Mouse (Mus musculus) forebrain, embryonic 13.5 days (tissue): ENCODE data around the gene Sec24b. TPM values are rescaled to one million over a fixed set of nuclear protein-coding genes. Genes with fewer than 3 reads are reported as not detected.

Experiments
- ATAC-seq: fragments of 200-750 bp; cut with Nextera tagmentation; 2 replicates; pipeline ENCODE4 v1.8.0; 2017
- H3K27ac ChIP-seq: fragments of 300-500 bp; sonication (generic); 2 replicates; pipeline ENCODE4 v1.5.1; 2015; ENCODE audit warnings: inconsistent platforms, mild to moderate bottlenecking, moderate library complexity
- H3K27me3 ChIP-seq: fragments of 300-500 bp; sonication (generic); 2 replicates; pipeline ENCODE4 v1.6.1; 2015; ENCODE audit warnings: mild to moderate bottlenecking, inconsistent platforms
- H3K36me3 ChIP-seq: fragments of 300-500 bp; sonication (generic); 2 replicates; pipeline ENCODE4 v1.6.1; 2015; ENCODE audit warnings: mild to moderate bottlenecking, inconsistent platforms; ENCODE audit not compliant: poor library complexity, severe bottlenecking
- H3K4me1 ChIP-seq: fragments of 300-500 bp; sonication (generic); 2 replicates; pipeline ENCODE4 v1.6.1; 2015; ENCODE audit warnings: inconsistent platforms
- H3K4me2 ChIP-seq: fragments of 300-500 bp; sonication (generic); 2 replicates; pipeline ENCODE4 v1.6.1; 2015; ENCODE audit warnings: inconsistent platforms, mild to moderate bottlenecking, moderate library complexity
- H3K4me3 ChIP-seq: fragments of 300-500 bp; sonication (generic); 2 replicates; pipeline ENCODE4 v1.5.1; 2015; ENCODE audit warnings: mild to moderate bottlenecking, inconsistent platforms
- H3K9ac ChIP-seq: fragments of 300-500 bp; sonication (generic); 2 replicates; pipeline ENCODE4 v1.6.1; 2015; ENCODE audit warnings: mild to moderate bottlenecking, inconsistent platforms
- H3K9me3 ChIP-seq: fragments of 300-500 bp; sonication (generic); replicated peaks from 2 replicates; pipeline ENCODE4 v1.6.1; 2016; ENCODE audit warnings: inconsistent platforms
- WGBS: fragments of 180-500 bp; shearing (Covaris S2); methylation state at CpG from one replicate; pipeline ENCODE4 v1.1.7; 2015; 5-methylcytosine and 5-hydroxymethylcytosine counted together
- polyA plus RNA-seq: library from polyadenylated mRNA; unstranded; fragments of >200 nt; fragmentation: Nextera tagmentation; extraction: Ambion mirVana; gene quantifications from 2 replicates; pipeline ENCODE4 v1.2.1, GENCODE M21; 2015

The Sec24b gene
- polyA plus RNA-seq, 1 experiment from 2014 or later = 23.9 TPM

GRCm38 (mm10) chr3:129967874-129968273 lies 93.5 kb downstream of the Sec24b start:
- 79% methylated on average over 9 of the region's 9 CpGs for WGBS
- H3K36me3 ChIP-seq = no peaks in the 10 kb centered on the region
- H3K9me3 ChIP-seq = no peaks in the 10 kb centered on the region
- no peak for ATAC-seq
- H3K9ac ChIP-seq = no peak overlapping the region
- H3K27ac ChIP-seq = no peak overlapping the region
- peaks cover 24% of the 10 kb centered on the region for H3K4me1 ChIP-seq
- no peak overlapping the region for H3K4me2 ChIP-seq
- H3K27me3 ChIP-seq = peaks cover 15% of the 10 kb centered on the region; the same call in 1 of the 2 replicates
- no peak overlapping the region for H3K4me3 ChIP-seq

- H3K4me3 ChIP-seq = no peak overlapping the region
- no peak overlapping the region for H3K4me2 ChIP-seq
- H3K27me3 ChIP-seq = peaks cover 14% of the 10 kb centered on the region; the same call in 1 of the 2 replicates
- 93% methylated on average over 8 of the region's 8 CpGs for WGBS
- ATAC-seq = no peak
- H3K9ac ChIP-seq = no peak overlapping the region
- no peaks in the 10 kb centered on the region for H3K9me3 ChIP-seq
- peaks cover 13% of the 10 kb centered on the region for H3K4me1 ChIP-seq
- no peak overlapping the region for H3K27ac ChIP-seq
- no peaks in the 10 kb centered on the region for H3K36me3 ChIP-seq
These were observed 96.7 kb downstream of the Sec24b start for GRCm38 (mm10) chr3:129964681-129965080.

DNA sequence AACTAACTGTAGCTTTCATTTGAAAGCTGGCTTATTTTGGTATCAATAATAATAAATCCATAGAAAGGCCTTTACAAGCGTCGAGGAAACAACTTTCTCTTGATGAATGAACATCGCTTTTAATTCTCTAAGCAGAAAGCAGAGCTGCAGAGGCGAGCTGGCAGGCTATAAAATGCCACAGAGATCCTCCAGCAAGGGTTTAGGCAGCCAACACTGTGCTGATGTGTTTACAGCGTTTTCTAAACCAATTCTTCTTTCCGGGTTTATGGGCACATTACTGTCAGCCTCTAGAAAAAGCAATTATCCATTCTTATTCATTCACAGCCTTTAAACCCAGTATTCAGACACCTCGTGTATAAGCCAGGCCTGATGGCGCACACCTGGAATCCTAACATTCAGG lies 98.8 kb downstream of the Sec24b start:
- no peak overlapping the region for H3K4me3 ChIP-seq
- H3K4me2 ChIP-seq = no peak overlapping the region
- WGBS = 58% methylated on average over 8 of the region's 8 CpGs
- H3K27ac ChIP-seq = no peak overlapping the region
- H3K9ac ChIP-seq = no peak overlapping the region
- H3K4me1 ChIP-seq = peaks cover 8% of the 10 kb centered on the region
- H3K9me3 ChIP-seq = no peaks in the 10 kb centered on the region
- H3K27me3 ChIP-seq = no peaks in the 10 kb centered on the region
- no peaks in the 10 kb centered on the region for H3K36me3 ChIP-seq
- ATAC-seq = no peak

GRCm38 (mm10) chr3:129953296-129953695 lies 108.1 kb downstream of the Sec24b start:
- Histone ChIP-seq H3K27me3 (no peaks in the 10 kb centered on the region), H3K36me3 (no peaks in the 10 kb centered on the region), H3K27ac (no peak overlapping the region), H3K4me3 (no peak overlapping the region), H3K9ac (no peak overlapping the region), H3K9me3 (no peaks in the 10 kb centered on the region), H3K4me2 (no peak overlapping the region), H3K4me1 (no peaks in the 10 kb centered on the region)
- ATAC-seq = no peak
- 86% methylated on average over 4 of the region's 4 CpGs for WGBS

- H3K27ac ChIP-seq = no peak overlapping the region
- no peaks in the 10 kb centered on the region for H3K27me3 ChIP-seq
- 79% methylated on average over 5 of the region's 5 CpGs for WGBS
- no peak overlapping the region for H3K4me2 ChIP-seq
- H3K4me3 ChIP-seq = no peak overlapping the region
- no peak overlapping the region for H3K9ac ChIP-seq
- no peaks in the 10 kb centered on the region for H3K9me3 ChIP-seq
- no peaks in the 10 kb centered on the region for H3K4me1 ChIP-seq
- no peaks in the 10 kb centered on the region for H3K36me3 ChIP-seq
- ATAC-seq = no peak
These were observed 112.1 kb downstream of the Sec24b start for GRCm38 (mm10) chr3:129949158-129949773.

- no peaks in the 10 kb centered on the region for H3K27me3 ChIP-seq
- H3K9me3 ChIP-seq = no peaks in the 10 kb centered on the region
These were observed 113.0 kb downstream of the Sec24b start for GRCm38 (mm10) chr3:129948359-129948758.

GRCm38 (mm10) chr3:129946217-129946914 lies 115.0 kb downstream of the Sec24b start:
- Histone ChIP-seq H3K4me2 (no peak overlapping the region), H3K9ac (no peak overlapping the region), H3K4me3 (no peak overlapping the region), H3K4me1 (no peaks in the 10 kb centered on the region), H3K9me3 (no peaks in the 10 kb centered on the region), H3K36me3 (no peaks in the 10 kb centered on the region), H3K27me3 (no peaks in the 10 kb centered on the region), H3K27ac (no peak overlapping the region)
- ATAC-seq = no peak
- WGBS = 86% methylated on average over 5 of the region's 5 CpGs

More at GRCm38 (mm10) chr3:129948359-129948758, 113.0 kb downstream of the Sec24b start:
- H3K4me1 ChIP-seq = no peaks in the 10 kb centered on the region
- no peak for ATAC-seq
- H3K27ac ChIP-seq = no peak overlapping the region
- H3K4me3 ChIP-seq = no peak overlapping the region
- H3K9ac ChIP-seq = no peak overlapping the region
- no peak overlapping the region for H3K4me2 ChIP-seq
- H3K36me3 ChIP-seq = no peaks in the 10 kb centered on the region
- 91% methylated on average over 5 of the region's 5 CpGs for WGBS

GRCm38 (mm10) chr3:129943813-129944212 lies 117.5 kb downstream of the Sec24b start:
- Histone ChIP-seq H3K4me2 (no peak overlapping the region), H3K27me3 (no peaks in the 10 kb centered on the region), H3K4me3 (no peak overlapping the region), H3K27ac (no peak overlapping the region), H3K9me3 (no peaks in the 10 kb centered on the region), H3K4me1 (no peaks in the 10 kb centered on the region), H3K9ac (no peak overlapping the region), H3K36me3 (no peaks in the 10 kb centered on the region)
- WGBS = 89% methylated on average over 4 of the region's 4 CpGs
- ATAC-seq = no peak

- H3K4me1 ChIP-seq = peaks cover 6% of the 10 kb centered on the region
- no peaks in the 10 kb centered on the region for H3K27me3 ChIP-seq
- WGBS = 93% methylated on average over 1 of the region's 1 CpGs
- no peak overlapping the region for H3K4me2 ChIP-seq
- H3K9ac ChIP-seq = no peak overlapping the region
- H3K36me3 ChIP-seq = no peaks in the 10 kb centered on the region
- no peak overlapping the region for H3K27ac ChIP-seq
- H3K4me3 ChIP-seq = no peak overlapping the region
- no peaks in the 10 kb centered on the region for H3K9me3 ChIP-seq
- ATAC-seq = no peak
These were observed 120.1 kb downstream of the Sec24b start for GRCm38 (mm10) chr3:129941291-129941690.

GRCm38 (mm10) chr3:129940780-129941179 lies 120.6 kb downstream of the Sec24b start:
- Histone ChIP-seq H3K4me2 (no peak overlapping the region), H3K9me3 (no peaks in the 10 kb centered on the region), H3K27me3 (no peaks in the 10 kb centered on the region), H3K27ac (no peak overlapping the region), H3K36me3 (no peaks in the 10 kb centered on the region), H3K4me3 (no peak overlapping the region), H3K4me1 (peaks cover 7% of the 10 kb centered on the region), H3K9ac (no peak overlapping the region)
- ATAC-seq = no peak
- WGBS = 89% methylated on average over 2 of the region's 2 CpGs

DNA sequence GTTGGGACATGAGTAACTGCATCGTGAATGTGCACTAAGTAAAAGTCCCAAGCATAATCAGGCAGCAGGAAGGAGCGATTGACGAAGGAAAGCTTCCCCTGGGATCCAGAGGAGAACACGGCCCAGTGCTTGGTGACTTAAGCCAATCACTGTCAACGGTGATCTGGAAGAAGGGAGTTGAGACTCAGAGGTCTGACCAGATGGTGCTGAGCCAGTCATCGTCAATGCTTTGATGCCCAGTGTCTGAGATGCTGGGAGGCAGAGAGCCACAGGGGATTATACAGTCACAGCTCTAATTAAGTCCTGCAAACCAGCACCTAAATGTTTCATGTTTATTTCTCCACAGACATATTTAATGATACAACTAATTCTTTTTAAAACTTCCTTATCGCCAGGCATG lies 122.3 kb downstream of the Sec24b start:
- Histone ChIP-seq H3K36me3 (no peaks in the 10 kb centered on the region), H3K9ac (no peak overlapping the region), H3K9me3 (no peaks in the 10 kb centered on the region), H3K4me1 (peaks cover 7% of the 10 kb centered on the region), H3K4me2 (no peak overlapping the region), H3K27ac (no peak overlapping the region), H3K27me3 (no peaks in the 10 kb centered on the region), H3K4me3 (no peak overlapping the region)
- 63% methylated on average over 7 of the region's 7 CpGs for WGBS
- no peak for ATAC-seq

DNA sequence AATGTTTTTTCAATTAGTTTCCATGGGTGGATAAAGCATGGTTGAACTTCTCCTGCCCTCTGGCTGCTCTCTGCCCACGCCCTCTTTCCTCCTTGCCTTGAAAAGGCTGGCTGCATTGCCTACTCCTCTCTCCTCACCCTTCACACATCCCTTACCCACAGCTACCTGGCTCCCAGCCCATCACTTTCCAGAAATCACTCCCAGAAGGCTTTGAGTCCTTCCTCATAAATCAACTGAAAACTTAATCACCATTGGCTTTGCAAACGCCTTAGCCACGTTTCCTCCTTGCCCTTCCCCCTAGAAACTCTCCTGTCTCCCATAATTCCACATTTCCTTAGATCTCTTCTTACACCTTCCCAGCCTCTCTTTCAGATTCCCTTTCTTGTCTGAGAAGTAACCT lies 123.5 kb downstream of the Sec24b start:
- no peaks in the 10 kb centered on the region for H3K9me3 ChIP-seq
- no peaks in the 10 kb centered on the region for H3K27me3 ChIP-seq
- ATAC-seq = no peak
- peaks cover 7% of the 10 kb centered on the region for H3K4me1 ChIP-seq
- H3K4me2 ChIP-seq = no peak overlapping the region
- H3K9ac ChIP-seq = no peak overlapping the region
- H3K27ac ChIP-seq = no peak overlapping the region
- no peak overlapping the region for H3K4me3 ChIP-seq
- WGBS = 72% methylated on average over 3 of the region's 3 CpGs
- no peaks in the 10 kb centered on the region for H3K36me3 ChIP-seq

GRCm38 (mm10) chr3:129936561-129936960 lies 124.8 kb downstream of the Sec24b start:
- Histone ChIP-seq H3K9ac (no peak overlapping the region), H3K4me2 (no peak overlapping the region), H3K4me3 (no peak overlapping the region), H3K27ac (no peak overlapping the region), H3K4me1 (peaks cover 7% of the 10 kb centered on the region), H3K27me3 (no peaks in the 10 kb centered on the region), H3K36me3 (no peaks in the 10 kb centered on the region), H3K9me3 (no peaks in the 10 kb centered on the region)
- ATAC-seq = no peak
- WGBS = 31% methylated on average over 9 of the region's 9 CpGs
